Mouse (Mus musculus): Measurements from ENCODE around the gene Psmd5.
A peak's percentile ranks its signal among the peaks of the same experiment; 100 is the strongest.

Gene Psmd5

GRCm38 (mm10) chr2:34903191-34903590, 28.4 kb upstream of the Psmd5 start:
- no peak for DNase-seq (ENCODE audit: low read depth, low spot score)
- Histone ChIP-seq H3K27me3 (ENCODE audit: control insufficient read depth, insufficient read depth, low read length, poor library complexity, severe bottlenecking) (no peaks in the 10 kb centered on the region), H3K36me3 (ENCODE audit: control insufficient read depth, insufficient read depth, low read length, poor library complexity, severe bottlenecking) (no peaks in the 10 kb centered on the region)

- H3K27me3 ChIP-seq (ENCODE audit: control insufficient read depth, insufficient read depth, low read length, poor library complexity, severe bottlenecking) = no peaks in the 10 kb centered on the region
- no peak for DNase-seq (ENCODE audit: low read depth, low spot score)
- H3K36me3 ChIP-seq (ENCODE audit: control insufficient read depth, insufficient read depth, low read length, poor library complexity, severe bottlenecking) = no peaks in the 10 kb centered on the region
Measured at GRCm38 (mm10) chr2:34902731-34903130, 28.0 kb upstream of the Psmd5 start.

DNA sequence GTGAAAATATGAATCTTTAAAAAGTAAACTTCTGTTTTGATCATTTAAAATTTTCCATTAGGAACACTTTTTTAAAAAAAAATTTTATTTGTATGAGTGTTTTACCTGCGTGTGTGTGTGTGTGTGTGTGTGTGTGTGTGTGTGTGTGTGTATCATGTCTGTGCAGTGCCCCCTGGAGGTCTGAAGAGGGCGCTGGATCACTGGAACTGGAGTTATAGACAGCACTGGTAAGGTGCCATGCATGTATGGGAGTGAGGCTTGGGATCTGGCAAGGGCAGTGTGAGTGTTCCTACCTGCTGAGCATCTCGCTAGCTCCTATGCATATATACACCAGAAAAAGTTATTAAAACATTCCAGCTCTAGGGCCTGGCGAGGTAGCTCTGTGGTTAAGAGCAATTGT, 27.0 kb upstream of the Psmd5 start:
- no peaks in the 10 kb centered on the region for H3K36me3 ChIP-seq (ENCODE audit: control insufficient read depth, insufficient read depth, low read length, poor library complexity, severe bottlenecking)
- no peak for DNase-seq (ENCODE audit: low read depth, low spot score)
- no peaks in the 10 kb centered on the region for H3K27me3 ChIP-seq (ENCODE audit: control insufficient read depth, insufficient read depth, low read length, poor library complexity, severe bottlenecking)

DNA sequence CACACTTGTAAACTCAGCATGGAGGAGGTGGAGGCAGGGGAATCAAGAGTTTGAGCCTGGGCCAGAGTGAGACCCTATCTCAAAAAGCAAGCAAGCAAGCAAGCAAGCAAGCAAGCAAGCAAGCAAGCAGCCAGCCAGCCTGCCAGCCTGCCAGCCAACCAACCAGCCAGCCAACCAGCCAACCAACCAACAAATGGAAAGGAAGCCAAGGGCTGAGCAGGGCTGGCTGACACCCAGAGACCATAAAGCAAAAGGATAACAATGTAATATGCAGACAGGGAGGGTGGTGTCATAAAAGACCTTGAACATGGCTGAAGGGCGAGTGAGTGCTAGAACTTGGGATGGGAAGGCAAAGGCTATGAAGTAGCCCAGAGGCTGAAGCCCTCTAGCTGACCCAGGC, 25.6 kb upstream of the Psmd5 start:
- Histone ChIP-seq H3K27me3 (ENCODE audit: control insufficient read depth, insufficient read depth, low read length, poor library complexity, severe bottlenecking) (no peaks in the 10 kb centered on the region), H3K36me3 (ENCODE audit: control insufficient read depth, insufficient read depth, low read length, poor library complexity, severe bottlenecking) (no peaks in the 10 kb centered on the region)
- DNase-seq (ENCODE audit: low read depth, low spot score) = no peak

DNA sequence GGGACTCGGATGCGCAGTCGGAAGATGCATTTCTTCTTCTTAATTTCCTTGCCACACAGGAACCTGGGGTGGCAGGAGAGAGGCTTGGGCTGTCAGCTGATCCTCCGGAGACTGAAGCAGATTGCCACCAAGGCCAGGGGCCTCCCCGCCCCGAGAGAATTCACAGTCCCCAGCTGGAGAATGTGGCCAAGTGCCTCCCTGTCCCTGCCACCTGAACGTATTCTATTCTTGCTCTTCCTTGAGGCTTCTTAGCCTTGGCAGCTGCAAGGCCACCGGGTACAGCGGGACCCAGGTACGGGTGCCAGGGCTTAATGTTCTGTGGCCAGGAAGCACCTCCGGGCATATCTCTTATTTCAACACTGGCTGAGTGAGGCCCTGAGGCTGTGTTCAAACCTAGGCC, 24.9 kb upstream of the Psmd5 start:
- no peak for DNase-seq (ENCODE audit: low read depth, low spot score)
- Histone ChIP-seq H3K36me3 (ENCODE audit: control insufficient read depth, insufficient read depth, low read length, poor library complexity, severe bottlenecking) (no peaks in the 10 kb centered on the region), H3K27me3 (ENCODE audit: control insufficient read depth, insufficient read depth, low read length, poor library complexity, severe bottlenecking) (no peaks in the 10 kb centered on the region)

GRCm38 (mm10) chr2:34897820-34898219, 23.1 kb upstream of the Psmd5 start:
- DNase-seq (ENCODE audit: low read depth, low spot score) = peak; percentile 57
- Histone ChIP-seq H3K36me3 (ENCODE audit: control insufficient read depth, insufficient read depth, low read length, poor library complexity, severe bottlenecking) (no peaks in the 10 kb centered on the region), H3K27me3 (ENCODE audit: control insufficient read depth, insufficient read depth, low read length, poor library complexity, severe bottlenecking) (no peaks in the 10 kb centered on the region)

- Histone ChIP-seq H3K27me3 (ENCODE audit: control insufficient read depth, insufficient read depth, low read length, poor library complexity, severe bottlenecking) (no peaks in the 10 kb centered on the region), H3K36me3 (ENCODE audit: control insufficient read depth, insufficient read depth, low read length, poor library complexity, severe bottlenecking) (no peaks in the 10 kb centered on the region)
- DNase-seq (ENCODE audit: low read depth, low spot score) = no peak
Measured at GRCm38 (mm10) chr2:34896821-34897460, 22.2 kb upstream of the Psmd5 start.

GRCm38 (mm10) chr2:34895503-34896113, 20.8 kb upstream of the Psmd5 start:
- DNase-seq (ENCODE audit: low read depth, low spot score) = no peak
- Histone ChIP-seq H3K27me3 (ENCODE audit: control insufficient read depth, insufficient read depth, low read length, poor library complexity, severe bottlenecking) (no peaks in the 10 kb centered on the region), H3K36me3 (ENCODE audit: control insufficient read depth, insufficient read depth, low read length, poor library complexity, severe bottlenecking) (no peaks in the 10 kb centered on the region)

GRCm38 (mm10) chr2:34893950-34894349, 19.2 kb upstream of the Psmd5 start:
- no peak for DNase-seq (ENCODE audit: low read depth, low spot score)
- Histone ChIP-seq H3K36me3 (ENCODE audit: control insufficient read depth, insufficient read depth, low read length, poor library complexity, severe bottlenecking) (no peaks in the 10 kb centered on the region), H3K27me3 (ENCODE audit: control insufficient read depth, insufficient read depth, low read length, poor library complexity, severe bottlenecking) (no peaks in the 10 kb centered on the region)

GRCm38 (mm10) chr2:34884186-34884585, 9.4 kb upstream of the Psmd5 start:
- DNase-seq (ENCODE audit: low read depth, low spot score) = no peak
- H3K27me3 ChIP-seq (ENCODE audit: control insufficient read depth, insufficient read depth, low read length, poor library complexity, severe bottlenecking) = no peaks in the 10 kb centered on the region

GRCm38 (mm10) chr2:34883190-34883589, 8.4 kb upstream of the Psmd5 start:
- Histone ChIP-seq H3K36me3 (ENCODE audit: control insufficient read depth, insufficient read depth, low read length, poor library complexity, severe bottlenecking) (no peaks in the 10 kb centered on the region), H3K27me3 (ENCODE audit: control insufficient read depth, insufficient read depth, low read length, poor library complexity, severe bottlenecking) (no peaks in the 10 kb centered on the region)
- no peak for DNase-seq (ENCODE audit: low read depth, low spot score)

More at GRCm38 (mm10) chr2:34884186-34884585, 9.4 kb upstream of the Psmd5 start:
- no peaks in the 10 kb centered on the region for H3K36me3 ChIP-seq (ENCODE audit: control insufficient read depth, insufficient read depth, low read length, poor library complexity, severe bottlenecking)

DNA sequence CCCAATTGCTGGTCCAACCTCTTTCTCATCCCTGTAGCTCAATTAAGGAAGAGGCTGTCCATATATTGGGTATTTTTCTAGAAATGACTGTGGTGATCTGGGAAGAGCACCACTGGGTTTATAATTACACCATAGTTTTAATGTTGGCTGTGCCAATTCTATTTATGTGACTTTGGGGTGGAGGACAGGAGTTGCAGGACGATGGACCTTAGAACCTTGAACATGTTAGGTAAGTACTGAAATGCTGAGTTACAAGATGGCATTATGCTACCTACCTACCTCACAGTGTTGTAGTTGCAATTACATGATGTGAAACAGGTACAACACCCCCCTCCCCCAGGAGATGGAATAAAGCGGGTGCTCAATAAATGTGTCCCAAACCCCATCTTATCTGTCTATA, 8.0 kb upstream of the Psmd5 start:
- H3K27me3 ChIP-seq (ENCODE audit: control insufficient read depth, insufficient read depth, low read length, poor library complexity, severe bottlenecking) = no peaks in the 10 kb centered on the region
- no peaks in the 10 kb centered on the region for H3K36me3 ChIP-seq (ENCODE audit: control insufficient read depth, insufficient read depth, low read length, poor library complexity, severe bottlenecking)

GRCm38 (mm10) chr2:34880054-34880453, 5.3 kb upstream of the Psmd5 start:
- no peaks in the 10 kb centered on the region for H3K36me3 ChIP-seq (ENCODE audit: control insufficient read depth, insufficient read depth, low read length, poor library complexity, severe bottlenecking)
- H3K27me3 ChIP-seq (ENCODE audit: control insufficient read depth, insufficient read depth, low read length, poor library complexity, severe bottlenecking) = no peaks in the 10 kb centered on the region
- no peak for DNase-seq (ENCODE audit: low read depth, low spot score)

More for the DNA sequence above, 8.0 kb upstream of the Psmd5 start:
- no peak for DNase-seq (ENCODE audit: low read depth, low spot score)

GRCm38 (mm10) chr2:34874271-34874670, 497 bp downstream of the Psmd5 start, which contains the start of gene Cutal:
Gene Cutal, plus strand, starts transcription at chr2:34874396.
- no peak for DNase-seq (ENCODE audit: low read depth, low spot score)
- H3K36me3 ChIP-seq (ENCODE audit: control insufficient read depth, insufficient read depth, low read length, poor library complexity, severe bottlenecking) = no peaks in the 10 kb centered on the region
- H3K27me3 ChIP-seq (ENCODE audit: control insufficient read depth, insufficient read depth, low read length, poor library complexity, severe bottlenecking) = no peaks in the 10 kb centered on the region

DNA sequence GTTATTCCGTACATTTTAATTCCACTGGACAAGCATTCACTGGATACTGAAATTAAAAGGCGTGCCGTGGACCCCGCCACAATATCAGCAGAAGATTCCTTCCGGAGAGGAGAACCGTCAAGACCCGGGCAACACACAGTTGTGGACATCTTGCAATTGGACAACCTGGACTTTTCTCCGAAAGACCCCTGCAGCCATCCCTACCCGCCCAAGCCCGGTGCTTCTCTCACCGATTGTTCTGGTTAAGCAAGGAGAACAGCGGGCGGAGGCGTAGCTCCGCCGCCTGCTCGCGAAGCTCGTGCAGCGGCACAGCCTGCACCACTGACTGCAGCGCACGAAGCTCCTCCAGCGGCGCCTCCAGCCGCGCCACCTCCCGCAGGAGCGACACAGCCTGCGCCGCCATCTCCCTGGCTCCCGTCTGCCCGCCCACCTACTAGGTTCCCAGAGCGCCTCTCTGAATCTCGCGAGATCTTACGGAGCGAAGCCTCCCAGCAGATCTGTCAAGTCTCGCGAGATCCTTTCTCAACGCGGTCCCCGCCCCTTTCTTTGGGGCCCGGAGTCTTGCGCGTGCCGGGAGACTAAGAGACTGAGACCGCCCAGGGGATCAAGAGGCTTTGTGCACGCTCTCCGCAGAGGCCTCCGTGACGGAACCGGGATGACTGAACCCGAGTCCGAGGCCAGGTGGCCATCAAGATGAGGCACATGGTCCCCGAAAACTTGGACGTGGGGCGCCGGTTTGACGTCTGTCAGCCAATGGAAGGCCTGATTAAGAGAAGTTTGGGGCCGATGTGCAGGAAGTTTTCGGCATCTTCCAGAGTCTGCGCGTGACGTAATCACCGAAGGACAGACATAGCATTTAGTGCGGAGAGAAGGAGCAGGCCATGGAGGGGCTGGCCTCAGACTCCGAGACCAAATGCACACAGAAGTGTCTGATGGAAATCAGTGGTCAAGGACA, 4.0 kb downstream of the Psmd5 start:
- no peaks in the 10 kb centered on the region for H3K36me3 ChIP-seq (ENCODE audit: control insufficient read depth, insufficient read depth, low read length, poor library complexity, severe bottlenecking)
- no peaks in the 10 kb centered on the region for H3K27me3 ChIP-seq (ENCODE audit: control insufficient read depth, insufficient read depth, low read length, poor library complexity, severe bottlenecking)
- peak; percentile 99 for DNase-seq (ENCODE audit: low read depth, low spot score)

Measured in splenic B cell, adult 2 months (primary cell).